Mouse (Mus musculus) neutrophil, adult 5-6 weeks (primary cell): Measurements from ENCODE around the gene Casp3. TPM values are rescaled to one million over a fixed set of nuclear protein-coding genes. Genes with fewer than 3 reads are reported as not detected.

ENCODE experiments used
- ATAC-seq: fragments of 151-379, 151-347 bp; 2 replicates; pipeline ENCODE4 v1.8.0; 2017; ENCODE audit warnings: mild to moderate bottlenecking, moderate TSS enrichment; ENCODE audit not compliant: insufficient number of reproducible peaks, poor library complexity, low FRiP score, severe bottlenecking; ENCODE audit errors: extremely low read depth
- total RNA-seq: library from RNA; stranded (forward); fragments of 200-1000 nt; gene quantifications from 2 replicates; pipeline ENCODE4 v1.2.3, GENCODE M21; 2017

The Casp3 gene
- total RNA-seq, 1 experiment from 2014 or later, result 61.9 TPM

DNA sequence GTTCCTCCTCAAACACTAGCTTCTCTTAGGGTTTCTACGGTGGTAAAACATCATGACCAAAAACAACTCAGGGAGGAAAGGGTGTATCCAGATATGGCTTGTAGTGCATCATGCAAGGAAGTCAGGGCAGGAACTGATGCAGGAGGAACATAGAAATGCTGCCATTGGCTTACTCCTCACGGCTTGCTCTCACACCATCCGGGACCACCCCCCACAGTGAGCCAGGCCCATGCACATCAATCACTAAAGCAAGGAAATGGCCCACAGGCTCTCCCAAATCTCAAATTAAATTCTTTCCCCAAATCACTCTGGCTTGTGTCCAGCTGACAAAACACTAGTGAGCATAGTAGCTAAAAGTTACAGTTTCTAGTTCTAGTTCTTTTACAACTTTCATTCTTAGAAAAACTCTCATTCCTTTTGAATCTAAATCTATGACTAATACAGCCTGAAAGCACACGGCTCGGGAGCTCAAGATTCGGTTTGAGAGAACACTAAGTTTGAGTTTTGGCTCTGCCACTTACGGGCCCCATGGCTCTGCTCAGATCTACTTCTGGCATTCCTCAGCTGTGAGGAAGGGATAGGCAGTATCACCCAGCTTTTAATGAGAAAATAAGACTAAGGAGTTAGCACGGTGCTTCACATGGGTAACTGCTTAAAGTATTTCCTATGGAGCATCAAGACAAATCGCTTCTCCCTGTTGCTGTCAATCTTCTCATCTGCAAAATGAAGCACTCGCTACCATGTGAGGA lies 16.0 kb upstream of the Casp3 start:
- no peak for ATAC-seq

DNA sequence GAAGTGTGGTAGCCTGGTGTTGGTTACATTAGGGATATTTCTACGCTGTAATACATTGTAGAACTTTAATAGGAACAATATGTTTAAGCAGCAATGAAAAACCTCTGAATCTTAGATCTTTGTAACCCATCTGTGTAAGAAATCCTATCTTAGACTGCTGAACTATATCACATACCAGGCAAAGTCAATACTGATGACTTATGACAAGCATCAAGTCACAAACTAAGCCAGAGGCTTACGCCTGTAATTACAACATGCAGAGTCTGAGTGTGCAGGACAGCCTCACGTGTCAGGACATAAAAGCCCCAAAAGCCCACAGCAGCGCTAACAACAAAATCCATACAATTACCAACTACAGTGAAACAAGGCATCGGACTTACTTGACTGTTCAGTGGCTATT lies 13.5 kb upstream of the Casp3 start:
- no peak for ATAC-seq

DNA sequence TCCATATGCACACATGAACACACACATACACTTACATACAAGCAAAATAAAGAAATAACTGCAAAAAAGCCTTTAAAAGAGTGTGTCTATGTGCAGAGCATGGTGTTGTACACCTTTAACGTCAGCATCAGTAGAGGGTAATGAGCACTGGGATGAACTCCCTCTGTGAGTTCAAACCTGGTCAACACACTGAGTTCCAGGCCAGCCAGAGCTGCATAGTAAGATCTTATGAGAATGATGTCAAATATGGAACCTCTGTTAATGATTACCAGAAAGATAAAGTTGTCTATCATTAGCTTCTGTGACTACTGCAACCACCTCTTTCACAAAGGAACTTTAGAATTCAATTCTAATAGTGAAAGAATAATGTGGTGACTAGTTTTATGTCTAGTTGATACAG lies 10.2 kb upstream of the Casp3 start:
- no peak for ATAC-seq

DNA sequence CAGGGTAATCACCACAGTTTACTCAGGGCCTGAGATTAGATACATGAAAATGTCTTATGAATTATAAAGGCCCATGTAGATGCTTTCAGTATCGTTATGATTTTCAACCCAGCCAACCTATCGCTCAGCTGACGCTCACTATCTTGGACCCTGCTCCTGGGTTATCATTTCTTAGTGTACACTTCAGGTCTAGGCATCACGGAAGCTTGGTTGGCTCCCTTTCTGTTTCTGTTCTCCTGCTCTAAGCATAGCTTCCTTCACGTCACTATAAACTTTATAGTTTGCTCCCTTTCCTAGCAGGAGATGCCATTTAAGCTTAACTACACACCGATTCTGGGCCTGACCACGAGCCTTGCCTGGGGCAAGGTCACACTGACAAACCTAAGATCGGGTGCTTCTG lies 5.5 kb upstream of the Casp3 start:
- no peak for ATAC-seq

DNA sequence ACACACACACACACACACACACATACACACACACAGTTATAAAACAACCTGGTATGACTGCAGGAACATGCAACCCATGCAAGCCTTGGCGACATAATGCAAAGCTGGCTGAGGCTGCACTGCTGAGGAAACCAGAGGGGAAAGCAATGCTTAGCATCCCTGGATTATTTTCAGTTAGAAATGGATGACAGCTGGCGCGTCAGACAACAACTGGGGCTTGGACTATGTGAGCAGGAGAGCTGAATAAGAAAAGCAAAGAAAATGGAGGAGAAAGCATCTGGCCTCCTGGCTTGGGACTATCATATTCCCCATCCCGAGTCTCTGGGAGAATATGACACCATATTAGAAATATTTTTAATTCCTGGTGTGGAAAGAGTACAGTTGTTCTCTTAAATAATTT lies 4.2 kb upstream of the Casp3 start:
- ATAC-seq, result no peak

DNA sequence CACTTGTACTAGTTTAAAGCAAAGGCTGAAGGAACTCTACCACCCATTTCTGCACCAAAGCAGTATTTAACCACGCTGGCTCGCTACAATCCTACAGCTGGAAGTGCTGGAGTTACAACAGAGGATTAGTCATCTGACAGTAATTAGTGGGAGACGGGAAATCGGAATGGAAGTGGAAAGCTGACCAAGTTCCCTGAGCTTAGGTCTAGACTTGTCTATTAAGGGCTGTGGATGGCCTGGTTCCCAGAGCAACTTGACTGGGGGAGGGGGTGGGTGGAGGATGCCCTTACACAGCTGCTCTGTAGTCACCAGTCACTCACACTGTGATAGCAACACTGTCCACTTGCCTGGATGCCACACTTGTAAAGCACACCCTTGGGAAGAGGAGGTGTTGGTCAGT lies 3.7 kb upstream of the Casp3 start:
- no peak for ATAC-seq

DNA sequence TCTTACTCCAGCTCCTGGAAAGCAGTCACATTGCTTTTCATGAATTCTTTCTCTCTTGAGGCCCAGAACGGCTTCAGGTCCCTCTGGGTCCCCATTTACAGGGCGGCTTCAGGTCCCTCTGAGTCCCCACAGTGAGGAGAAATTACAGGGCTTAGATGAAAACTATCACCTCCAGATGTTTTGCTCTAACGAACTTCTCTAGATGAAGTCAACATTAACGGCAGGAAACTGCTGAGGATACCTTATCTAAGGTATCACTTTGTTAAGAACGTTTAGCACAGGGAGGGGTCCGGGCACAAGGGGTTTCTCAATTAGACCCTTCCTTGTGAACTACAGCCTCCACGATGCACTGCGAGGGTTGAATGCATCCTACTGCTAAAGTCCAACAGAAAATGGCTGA lies 1.2 kb upstream of the Casp3 start:
- ATAC-seq, result no peak

DNA sequence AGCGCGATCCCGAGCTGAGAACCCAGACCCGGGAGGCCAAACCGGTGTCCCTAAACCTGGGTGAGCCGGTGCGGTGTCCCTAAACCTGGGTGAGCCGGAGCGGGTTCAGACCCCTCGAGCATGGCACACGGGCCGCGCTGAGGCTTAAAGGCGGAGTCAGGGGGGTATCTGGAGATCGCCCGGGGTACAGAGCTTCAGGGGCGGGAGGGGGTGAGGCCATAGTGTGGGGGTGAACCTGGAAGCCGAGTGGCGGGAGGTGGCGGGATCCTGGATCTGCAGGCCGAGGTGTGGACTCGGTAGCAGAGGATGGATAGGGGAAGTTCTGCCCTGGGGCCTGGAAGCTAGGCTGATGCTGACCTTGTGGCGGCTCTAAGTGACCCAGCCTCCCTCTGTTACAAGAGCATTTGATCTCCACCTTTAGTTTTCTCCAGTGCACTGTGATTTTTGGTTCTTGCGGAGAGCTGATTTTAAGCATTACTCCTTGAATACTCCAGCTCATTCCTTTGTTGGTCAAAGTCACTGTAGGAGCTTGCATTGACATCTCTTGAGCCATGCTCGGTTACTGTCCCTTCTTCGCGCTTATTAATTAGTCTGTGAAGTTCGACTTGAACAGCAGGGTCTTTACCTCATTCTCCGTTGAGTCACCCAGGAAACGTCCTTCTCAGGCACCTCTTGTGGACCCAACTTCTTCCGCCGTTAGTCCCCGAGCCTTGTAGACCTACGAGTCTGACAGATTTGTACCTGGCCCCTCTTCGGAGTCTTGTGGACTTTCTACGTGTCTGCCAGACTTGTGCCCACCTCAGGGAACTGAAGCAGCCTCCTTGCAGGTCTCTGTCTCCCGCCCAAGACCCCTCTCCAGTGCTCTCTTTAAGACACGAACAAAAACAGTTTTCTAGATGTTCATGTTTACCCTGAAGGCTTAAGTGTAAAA lies 864 bp downstream of the Casp3 start:
- ATAC-seq, result peak; percentile 11; the same call in 1 of the 2 replicates

DNA sequence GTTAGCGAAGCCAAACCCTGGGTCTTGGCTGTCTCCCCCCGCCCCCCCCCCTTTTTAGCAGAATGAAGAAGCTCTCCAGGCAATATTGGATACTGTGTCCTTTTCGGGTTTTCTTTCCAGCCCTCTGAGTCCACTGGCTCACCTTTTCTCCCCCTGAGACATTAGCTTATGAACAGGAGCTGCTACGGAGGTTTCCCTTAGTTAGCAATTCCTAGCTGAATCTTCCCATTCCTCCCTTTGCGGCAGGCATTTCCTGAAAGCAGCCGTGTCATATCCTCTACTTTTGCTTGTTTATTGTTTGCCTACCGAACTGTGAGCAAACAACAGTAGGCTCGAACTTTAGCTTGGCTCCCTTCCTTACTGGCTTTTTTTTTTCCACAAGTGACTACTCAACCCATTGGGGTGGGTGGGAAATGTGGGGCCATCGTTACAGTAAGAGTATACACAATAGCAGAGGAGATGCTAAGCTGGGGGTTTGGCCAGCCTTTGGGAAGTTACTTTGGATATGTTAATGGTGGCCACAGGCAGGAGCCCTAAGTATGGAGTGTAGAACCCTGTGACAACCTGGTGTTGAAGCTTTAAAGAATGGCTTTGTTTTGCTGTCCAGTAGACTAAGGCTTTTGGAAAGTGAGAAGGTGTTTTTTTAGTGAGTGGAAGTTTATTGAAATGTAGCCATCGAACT lies 1.7 kb downstream of the Casp3 start:
- no peak for ATAC-seq

DNA sequence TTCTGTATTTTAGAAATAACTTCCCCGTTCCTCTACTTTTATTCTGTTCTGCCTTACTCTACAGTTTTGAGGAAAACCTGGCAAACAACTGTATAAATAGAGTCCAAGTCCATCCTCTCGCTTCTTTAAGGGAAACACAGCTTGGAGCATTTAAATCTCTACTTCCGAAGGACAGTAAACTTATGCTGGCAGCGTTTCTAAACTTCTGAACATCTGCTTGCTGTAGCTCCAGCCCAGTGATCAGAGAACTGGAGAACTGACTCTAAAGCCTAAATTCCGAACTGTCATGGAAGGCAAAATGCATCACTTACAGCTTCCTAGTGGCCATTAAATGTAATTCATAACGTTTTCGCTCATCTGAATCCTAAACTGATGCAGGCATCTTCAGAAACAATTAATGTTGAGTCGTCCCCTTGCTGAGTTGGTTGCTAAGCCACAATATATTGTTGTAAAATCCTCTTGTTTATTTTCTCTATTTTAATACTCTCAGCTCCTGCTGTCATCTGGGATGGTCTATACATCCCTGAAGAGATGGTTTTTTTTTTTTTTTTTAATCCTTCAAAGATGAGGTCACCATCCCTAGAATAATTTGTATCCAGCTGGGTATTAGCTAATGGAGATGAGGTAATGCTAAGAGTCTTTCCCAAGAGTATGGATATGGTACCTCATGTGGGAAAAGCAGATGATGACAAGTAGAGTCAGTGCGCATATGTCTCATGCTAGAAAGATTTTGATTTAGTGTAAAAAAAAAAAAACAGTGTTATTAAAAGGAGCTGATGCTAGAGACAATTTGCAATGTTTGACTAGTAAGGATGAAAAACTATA lies 5.6 kb downstream of the Casp3 start:
- no peak for ATAC-seq

DNA sequence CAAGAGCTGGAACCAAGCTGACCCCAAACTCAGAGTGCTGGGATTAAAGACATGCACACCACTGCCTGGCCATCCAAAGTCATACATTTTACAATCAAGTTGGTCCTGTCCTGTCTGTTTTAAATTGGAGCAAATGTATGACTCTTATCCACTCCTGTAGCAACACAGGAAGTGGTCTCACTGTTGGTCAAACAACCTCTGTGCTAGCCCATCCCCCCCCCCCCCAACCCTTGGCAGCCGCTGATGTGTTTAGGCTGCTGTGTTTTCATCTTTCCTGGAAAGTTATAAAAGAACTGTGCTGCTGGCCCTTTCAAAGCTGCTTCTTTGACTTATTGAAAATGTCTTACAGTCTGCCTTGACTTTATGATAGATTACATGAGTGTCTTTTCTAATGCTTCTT lies 8.1 kb downstream of the Casp3 start:
- ATAC-seq, result no peak

DNA sequence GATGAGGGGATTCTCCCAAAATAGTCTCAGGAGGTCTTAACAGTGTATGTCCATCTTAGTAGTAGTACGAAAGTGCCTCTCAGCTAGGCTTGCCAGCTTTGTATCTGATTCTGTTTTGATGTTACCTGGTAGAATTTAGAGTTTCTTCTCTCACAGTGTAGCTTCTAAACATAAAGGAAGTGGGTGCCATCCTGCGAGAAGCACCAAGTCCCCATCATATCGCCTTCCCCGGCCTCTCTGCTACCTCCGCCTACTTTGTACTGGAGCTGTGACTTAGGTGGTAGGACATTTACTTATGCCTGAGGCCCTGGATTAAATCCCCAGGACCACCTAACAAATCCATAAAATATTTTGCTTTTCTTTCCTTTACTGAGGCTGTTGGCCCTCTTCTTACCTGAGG lies 9.6 kb downstream of the Casp3 start:
- ATAC-seq, result no peak

DNA sequence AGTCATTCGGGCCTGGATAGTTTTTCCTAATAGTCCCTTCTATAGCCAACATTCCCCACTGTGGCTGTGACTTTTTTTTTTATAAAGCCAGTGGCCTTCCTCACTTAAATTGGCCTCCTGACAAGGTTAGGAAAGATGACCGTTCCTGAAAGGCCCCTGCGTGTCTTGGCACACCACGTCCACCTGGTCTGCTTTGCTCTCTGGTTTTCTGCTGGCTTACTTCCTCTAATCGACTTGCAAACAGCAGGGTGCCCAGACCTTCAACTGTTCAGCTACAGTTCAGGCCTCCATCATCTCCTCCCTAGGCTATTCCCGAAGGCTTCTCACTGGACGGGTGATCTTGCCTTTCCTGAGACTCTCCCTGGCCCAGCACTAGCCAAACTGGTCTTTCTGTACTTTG lies 10.8 kb downstream of the Casp3 start:
- peak; percentile 30; the same call in 1 of the 2 replicates for ATAC-seq

DNA sequence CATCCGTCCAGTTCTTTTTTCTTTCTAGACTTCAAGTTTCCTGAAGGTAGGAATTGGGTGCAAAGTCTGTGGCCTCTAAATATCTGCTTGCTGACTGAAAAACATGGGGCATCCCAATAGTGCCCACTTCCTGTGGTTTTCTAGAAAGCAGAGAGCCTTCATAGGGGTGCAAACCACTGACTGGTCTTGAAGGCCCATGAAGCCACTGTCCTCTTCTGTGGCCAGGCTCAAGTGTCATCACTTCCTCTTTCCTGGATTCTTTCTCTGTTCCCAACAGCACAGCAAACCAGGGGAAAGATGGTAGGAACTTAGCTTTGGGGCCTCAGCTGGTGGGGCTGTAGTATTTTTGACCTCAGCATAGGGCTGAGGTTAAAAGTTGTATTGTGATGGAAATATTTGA lies 11.6 kb downstream of the Casp3 start:
- ATAC-seq, result no peak

DNA sequence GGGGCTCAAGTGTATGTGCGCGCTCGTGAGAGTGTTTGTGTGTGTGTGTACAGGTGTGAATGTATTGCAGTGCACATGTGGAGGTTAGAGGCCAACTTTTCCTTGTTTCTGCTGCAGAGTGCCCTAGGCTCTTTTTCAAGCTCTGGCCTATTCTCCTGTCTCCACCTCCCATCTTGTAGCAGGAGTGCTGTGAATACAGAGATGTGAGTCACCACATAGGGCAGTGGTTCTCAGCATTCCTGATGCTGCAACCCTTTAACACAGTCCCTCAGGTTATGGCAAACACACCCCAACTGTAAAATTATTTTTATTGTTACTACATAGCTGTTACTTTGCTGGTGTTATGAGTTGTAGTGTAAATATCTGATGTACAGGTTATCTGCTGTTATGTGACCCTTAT lies 13.3 kb downstream of the Casp3 start:
- no peak for ATAC-seq

DNA sequence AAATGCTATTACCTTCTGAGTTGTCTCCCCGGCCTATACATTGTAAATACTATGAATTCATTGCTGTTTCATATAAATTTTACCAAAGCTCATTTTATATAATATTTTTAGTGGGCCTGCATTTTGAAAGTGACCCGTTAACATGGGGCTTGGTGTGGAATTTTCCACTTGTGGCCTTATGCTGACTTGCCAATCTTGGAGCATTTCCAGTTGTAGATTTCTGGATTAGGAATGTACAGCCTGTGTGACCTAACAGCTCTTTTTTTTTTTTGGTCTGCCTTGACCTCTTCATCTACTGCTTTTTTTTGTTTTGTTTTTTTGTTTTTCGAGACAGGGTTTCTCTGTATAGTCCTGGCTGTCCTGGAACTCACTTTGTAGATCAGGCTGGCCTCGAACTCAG lies 13.8 kb downstream of the Casp3 start:
- ATAC-seq, result no peak

DNA sequence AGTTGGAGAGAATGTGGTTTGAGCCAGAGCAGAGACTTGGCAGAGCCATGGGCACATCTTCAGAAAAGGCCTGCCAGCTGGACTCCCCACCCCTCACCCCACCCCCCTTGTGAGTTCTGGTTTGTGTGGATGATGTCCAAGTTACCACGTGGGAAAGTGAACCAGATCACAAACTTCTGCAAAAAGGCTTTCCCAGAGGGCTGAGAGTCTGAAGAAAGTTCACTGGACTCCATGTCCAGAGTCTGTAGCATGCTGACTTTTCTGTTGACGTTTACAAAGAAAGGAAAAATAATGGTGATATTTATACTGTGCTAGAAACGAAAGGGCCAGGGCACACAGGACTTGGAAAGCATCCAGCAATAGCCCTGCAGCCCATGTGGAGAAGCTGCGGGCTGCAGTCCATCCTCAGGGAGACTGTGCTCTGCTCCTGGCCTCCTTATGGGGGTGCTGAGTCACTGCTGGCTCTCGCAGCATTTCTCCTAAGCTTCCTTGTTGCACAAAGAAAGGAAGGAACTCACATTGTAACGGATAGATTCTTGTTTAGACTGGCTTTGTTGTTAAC lies 22.0 kb downstream of the Casp3 start:
- no peak for ATAC-seq

DNA sequence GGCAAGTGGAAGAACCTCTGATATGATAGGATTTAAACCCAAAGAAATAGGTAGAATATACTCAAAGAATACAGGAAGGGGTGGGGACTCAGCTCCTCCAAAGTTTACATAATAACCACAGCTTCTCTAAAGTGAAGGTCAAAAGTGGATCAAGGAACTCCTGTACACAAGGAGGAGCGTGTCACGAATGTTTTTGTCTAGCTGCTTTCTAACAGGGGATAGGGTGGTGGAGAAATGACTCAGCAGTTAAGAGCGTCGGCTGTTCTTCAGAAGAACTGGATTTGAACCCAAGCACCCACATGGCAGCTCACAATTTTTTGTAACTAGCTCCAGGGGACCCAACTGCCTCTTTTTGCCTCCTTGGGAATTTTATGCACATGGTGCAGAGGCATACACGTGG lies 22.8 kb downstream of the Casp3 start:
- peak; percentile 87 for ATAC-seq

DNA sequence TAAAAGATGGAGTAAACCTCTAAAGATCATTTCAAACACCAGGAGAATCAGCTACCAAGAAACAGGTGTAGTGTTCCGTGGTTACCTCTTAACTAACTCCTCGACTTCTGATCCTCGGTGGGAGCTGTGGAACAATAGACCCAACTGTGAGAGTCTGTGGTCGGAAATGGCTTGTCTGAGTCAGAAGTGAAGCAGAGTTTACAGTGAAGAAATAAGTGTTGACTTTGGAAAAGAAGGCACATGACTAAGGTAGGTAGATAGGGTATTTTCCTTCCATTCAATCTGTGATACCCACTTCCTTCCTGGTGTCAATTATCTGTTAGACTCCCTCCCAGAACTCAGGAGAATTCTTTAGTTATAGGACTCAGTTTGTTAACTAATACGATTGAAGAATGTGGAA lies 24.2 kb downstream of the Casp3 start:
- no peak for ATAC-seq
